Mouse (Mus musculus) kidney, postnatal 0 days (tissue): Measurements from ENCODE around the gene Rap1gap. TPM values are rescaled to one million over a fixed set of nuclear protein-coding genes. Genes with fewer than 3 reads are reported as not detected.

ENCODE experiments used
- ATAC-seq: fragments of 200-750 bp; cut with Nextera tagmentation; replicated peaks from 2 replicates; pipeline ENCODE4 v1.8.0; 2017; ENCODE audit warnings: low read depth, moderate number of reproducible peaks, moderate TSS enrichment, moderate library complexity; ENCODE audit not compliant: low FRiP score
- DNase-seq: peaks from one replicate; pipeline ENCODE4 v3.0.0-alpha.2; 2016; ENCODE audit warnings: low spot score
- H3K27ac ChIP-seq: fragments of 300-500 bp; sonication (generic); 2 replicates; pipeline ENCODE4 v1.5.1; 2014; ENCODE audit warnings: mild to moderate bottlenecking
- H3K27me3 ChIP-seq: fragments of 300-500 bp; sonication (generic); 2 replicates; pipeline ENCODE4 v1.6.1; 2014; ENCODE audit warnings: low read length, mixed read lengths; ENCODE audit not compliant: insufficient read depth
- H3K36me3 ChIP-seq: fragments of 300-500 bp; sonication (generic); 2 replicates; pipeline ENCODE4 v1.6.1; 2014; ENCODE audit warnings: low read length, mixed read lengths; ENCODE audit not compliant: insufficient read depth
- H3K4me1 ChIP-seq: fragments of 300-500 bp; sonication (generic); replicated peaks from 2 replicates; pipeline ENCODE4 v1.6.1; 2014; ENCODE audit warnings: antibody characterized with exemption, low read length, mixed read lengths; ENCODE audit not compliant: insufficient read depth
- H3K4me2 ChIP-seq: fragments of 300-500 bp; sonication (generic); 2 replicates; pipeline ENCODE4 v1.6.1; 2014; ENCODE audit warnings: mild to moderate bottlenecking, low read length, moderate library complexity, mixed read lengths
- H3K4me3 ChIP-seq: fragments of 300-500 bp; sonication (generic); replicated peaks from 2 replicates; pipeline ENCODE4 v1.5.1; 2014; ENCODE audit warnings: low read depth, low read length
- H3K9ac ChIP-seq: fragments of 300-500 bp; sonication (generic); 2 replicates; pipeline ENCODE4 v1.6.1; 2014; ENCODE audit warnings: low read depth, low read length
- H3K9me3 ChIP-seq: fragments of 300-500 bp; sonication (generic); replicated peaks from 2 replicates; pipeline ENCODE4 v1.6.1; 2016; ENCODE audit warnings: low read length, inconsistent platforms, mixed read lengths
- CTCF ChIP-seq: IDR thresholded peaks from 2 replicates; pipeline ENCODE4 v1.5.1; 2016; ENCODE audit warnings: antibody characterized with exemption, low read depth, mild to moderate bottlenecking, moderate library complexity
- WGBS: fragments of 180-500 bp; shearing (Covaris S2); extraction: QIAGEN DNeasy Blood & Tissue Kit; methylation state at CpG from one replicate; pipeline ENCODE4 v1.1.7; 2014; 5-methylcytosine and 5-hydroxymethylcytosine counted together
- polyA plus RNA-seq: library from polyadenylated mRNA; unstranded; fragments of >200 nt; fragmentation: Nextera tagmentation; extraction: Ambion mirVana; gene quantifications from 2 replicates; pipeline ENCODE4 v1.2.1, GENCODE M21; 2015

The Rap1gap gene
- polyA plus RNA-seq, 1 experiment from 2014 or later = 30.6 TPM

DNA sequence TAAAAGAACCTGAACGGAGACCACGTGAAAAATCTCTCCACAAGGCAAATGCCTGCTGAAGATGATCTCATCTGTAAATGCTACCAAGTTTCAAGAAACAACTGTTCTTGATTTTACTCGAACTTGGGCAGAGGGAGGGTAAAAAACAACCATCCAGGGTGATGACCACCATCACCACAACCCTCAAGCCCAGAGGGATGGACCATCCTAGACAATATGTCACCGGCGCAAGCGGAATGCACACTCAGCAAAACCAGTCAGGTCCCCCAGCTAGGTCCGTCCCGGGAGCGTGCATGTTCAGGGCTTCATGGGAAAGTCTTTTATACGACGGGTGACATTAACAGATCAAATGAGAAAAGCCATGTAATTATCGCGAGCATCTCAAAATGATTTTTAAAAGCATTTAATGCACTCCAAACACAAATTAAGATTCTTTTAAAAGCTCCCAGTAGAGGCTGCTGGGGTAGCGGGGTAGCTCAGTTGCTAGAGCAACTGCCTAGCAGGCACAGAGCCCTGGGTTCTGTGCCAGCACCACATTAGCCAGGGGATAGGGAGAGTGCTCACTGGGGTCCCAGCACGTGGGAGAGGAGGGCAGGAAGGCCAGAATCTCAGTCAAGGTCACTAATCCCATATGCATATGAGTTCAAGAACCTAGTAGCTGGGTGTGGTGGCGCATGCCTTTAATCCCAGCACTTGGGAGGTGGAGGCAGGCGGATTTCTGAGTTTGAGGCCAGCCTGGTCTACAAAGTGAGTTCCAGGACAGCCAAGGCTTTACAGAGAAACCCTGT, 114.1 kb downstream of the Rap1gap start:
- Histone ChIP-seq H3K27me3 (no peaks in the 10 kb centered on the region), H3K4me3 (no peak overlapping the region), H3K9me3 (no peaks in the 10 kb centered on the region), H3K4me1 (0 out of 2 replicates have a peak, but pooled peaks cover 5% of the 10 kb centered on the region), H3K9ac (no peak overlapping the region), H3K27ac (no peak overlapping the region), H3K36me3 (no peaks in the 10 kb centered on the region), H3K4me2 (no peak overlapping the region)
- ATAC-seq = no peak
- no peak for DNase-seq
- 82% methylated on average over 17 of the region's 17 CpGs for WGBS
- TF ChIP-seq CTCF = no peak

Other genes with a start within 250 kb of the Rap1gap start
- not detected in 2 replicates for gene Cela3b, start 234.2 kb upstream of the Rap1gap start, polyA plus RNA-seq
- gene 1700013G24Rik, start 211.4 kb upstream of the Rap1gap start, polyA plus RNA-seq = not detected in 2 replicates
- gene Hspg2, start 196.0 kb upstream of the Rap1gap start, polyA plus RNA-seq = 31.3 and 34.0 TPM in 2 replicates
- not detected in 2 replicates for gene Ldlrad2, start 90.2 kb upstream of the Rap1gap start, polyA plus RNA-seq
- 40.4 and 49.2 TPM in 2 replicates for gene Usp48, start 71.0 kb upstream of the Rap1gap start, polyA plus RNA-seq
- gene Alpl, start 131.7 kb downstream of the Rap1gap start, polyA plus RNA-seq = 34.3 and 37.5 TPM in 2 replicates
- 36.1 and 40.8 TPM in 2 replicates for gene Ece1, start 197.5 kb downstream of the Rap1gap start, polyA plus RNA-seq